Mouse (Mus musculus): ENCODE measurements around the gene Galnt7. TPM values are rescaled to one million over a fixed set of nuclear protein-coding genes. Genes with fewer than 3 reads are reported as not detected.

Gene Galnt7
- polyA plus RNA-seq, 1 experiment from 2014 or later: 25.6 TPM

GRCm38 (mm10) chr8:57637599-57638280 lies 15.1 kb downstream of the Galnt7 start:
- H3K4me3 ChIP-seq (ENCODE audit: low read length): no peak overlapping the region
- H3K27ac ChIP-seq (ENCODE audit: low read depth, low read length): no peak overlapping the region
- H3K9me3 ChIP-seq (ENCODE audit: control insufficient read depth, low read length): no peaks in the 10 kb centered on the region
- H3K4me1 ChIP-seq (ENCODE audit: control insufficient read depth, insufficient read depth, low read length): peaks cover 7% of the 10 kb centered on the region; the same call in 1 of the 2 replicates
- no peaks in the 10 kb centered on the region for H3K27me3 ChIP-seq (ENCODE audit: control insufficient read depth, insufficient read depth, low read length)
- H3K4me2 ChIP-seq (replicated peaks; ENCODE audit: low read depth, low read length): no peak overlapping the region
- 85% methylated on average over 15 of the region's 15 CpGs for WGBS
- ATAC-seq (ENCODE audit: low FRiP score, low TSS enrichment): no peak
- H3K36me3 ChIP-seq (ENCODE audit: control insufficient read depth, insufficient read depth, low read length): no peaks in the 10 kb centered on the region
- no peak overlapping the region for H3K9ac ChIP-seq (ENCODE audit: low read depth, low read length)

GRCm38 (mm10) chr8:57636698-57637097 lies 16.1 kb downstream of the Galnt7 start:
- H3K4me1 ChIP-seq (ENCODE audit: control insufficient read depth, insufficient read depth, low read length): peaks cover 7% of the 10 kb centered on the region; the same call in 1 of the 2 replicates
- no peak overlapping the region for H3K4me2 ChIP-seq (replicated peaks; ENCODE audit: low read depth, low read length)
- no peaks in the 10 kb centered on the region for H3K36me3 ChIP-seq (ENCODE audit: control insufficient read depth, insufficient read depth, low read length)
- WGBS: 42% methylated on average over 11 of the region's 11 CpGs
- H3K27ac ChIP-seq (ENCODE audit: low read depth, low read length): no peak overlapping the region
- no peaks in the 10 kb centered on the region for H3K27me3 ChIP-seq (ENCODE audit: control insufficient read depth, insufficient read depth, low read length)
- H3K4me3 ChIP-seq (ENCODE audit: low read length): no peak overlapping the region
- H3K9ac ChIP-seq (ENCODE audit: low read depth, low read length): no peak overlapping the region
- ATAC-seq (ENCODE audit: low FRiP score, low TSS enrichment): 0 out of 2 replicates have a peak, but pooled peaks have one; percentile 24
- H3K9me3 ChIP-seq (ENCODE audit: control insufficient read depth, low read length): no peaks in the 10 kb centered on the region

- Histone ChIP-seq H3K4me1 (ENCODE audit: control insufficient read depth, insufficient read depth, low read length) (peaks cover 7% of the 10 kb centered on the region; the same call in 1 of the 2 replicates), H3K4me3 (ENCODE audit: low read length) (no peak overlapping the region), H3K27me3 (ENCODE audit: control insufficient read depth, insufficient read depth, low read length) (no peaks in the 10 kb centered on the region), H3K27ac (ENCODE audit: low read depth, low read length) (no peak overlapping the region), H3K36me3 (ENCODE audit: control insufficient read depth, insufficient read depth, low read length) (no peaks in the 10 kb centered on the region), H3K4me2 (replicated peaks; ENCODE audit: low read depth, low read length) (no peak overlapping the region), H3K9me3 (ENCODE audit: control insufficient read depth, low read length) (no peaks in the 10 kb centered on the region), H3K9ac (ENCODE audit: low read depth, low read length) (no peak overlapping the region)
- WGBS: 68% methylated on average over 3 of the region's 3 CpGs
- ATAC-seq (ENCODE audit: low FRiP score, low TSS enrichment): 0 out of 2 replicates have a peak, but pooled peaks have one; percentile 16
Observed at GRCm38 (mm10) chr8:57636281-57636680, 16.6 kb downstream of the Galnt7 start.

- H3K36me3 ChIP-seq (ENCODE audit: control insufficient read depth, insufficient read depth, low read length): no peaks in the 10 kb centered on the region
Observed at GRCm38 (mm10) chr8:57631780-57632179, 21.1 kb downstream of the Galnt7 start.

DNA sequence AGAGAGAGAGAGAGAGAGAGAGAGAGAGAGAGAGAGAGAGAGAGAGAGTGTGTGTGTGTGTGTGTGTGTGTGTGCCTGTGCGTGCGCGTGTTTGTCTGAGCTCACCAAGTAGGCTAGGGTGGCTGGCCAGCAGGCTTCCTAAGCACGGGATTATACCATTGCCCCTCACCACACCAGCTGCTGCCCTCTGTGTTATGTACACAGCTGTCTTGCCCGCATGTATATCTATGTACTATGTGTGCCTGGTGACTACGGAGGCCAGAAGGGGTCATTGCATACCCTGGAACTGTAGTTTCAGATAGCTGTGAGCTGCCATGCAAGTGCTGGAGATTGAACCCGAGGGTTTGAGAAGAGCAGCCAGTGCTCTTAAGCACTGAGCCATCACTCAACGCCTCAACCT lies 22.7 kb downstream of the Galnt7 start:
- no peaks in the 10 kb centered on the region for H3K27me3 ChIP-seq (ENCODE audit: control insufficient read depth, insufficient read depth, low read length)
- ATAC-seq (ENCODE audit: low FRiP score, low TSS enrichment): no peak
- no peaks in the 10 kb centered on the region for H3K36me3 ChIP-seq (ENCODE audit: control insufficient read depth, insufficient read depth, low read length)
- no peak overlapping the region for H3K4me2 ChIP-seq (replicated peaks; ENCODE audit: low read depth, low read length)
- no peaks in the 10 kb centered on the region for H3K9me3 ChIP-seq (ENCODE audit: control insufficient read depth, low read length)
- WGBS: 88% methylated on average over 8 of the region's 8 CpGs
- H3K4me1 ChIP-seq (ENCODE audit: control insufficient read depth, insufficient read depth, low read length): peaks cover 9% of the 10 kb centered on the region; the same call in 1 of the 2 replicates
- no peak overlapping the region for H3K4me3 ChIP-seq (ENCODE audit: low read length)
- no peak overlapping the region for H3K9ac ChIP-seq (ENCODE audit: low read depth, low read length)
- no peak overlapping the region for H3K27ac ChIP-seq (ENCODE audit: low read depth, low read length)

More at GRCm38 (mm10) chr8:57631780-57632179, 21.1 kb downstream of the Galnt7 start:
- H3K4me2 ChIP-seq (replicated peaks; ENCODE audit: low read depth, low read length): no peak overlapping the region
- H3K4me1 ChIP-seq (ENCODE audit: control insufficient read depth, insufficient read depth, low read length): 0 out of 2 replicates have a peak, but pooled peaks cover 4% of the 10 kb centered on the region
- 79% methylated on average over 7 of the region's 7 CpGs for WGBS
- H3K9ac ChIP-seq (ENCODE audit: low read depth, low read length): no peak overlapping the region
- H3K9me3 ChIP-seq (ENCODE audit: control insufficient read depth, low read length): no peaks in the 10 kb centered on the region
- no peak overlapping the region for H3K27ac ChIP-seq (ENCODE audit: low read depth, low read length)
- H3K27me3 ChIP-seq (ENCODE audit: control insufficient read depth, insufficient read depth, low read length): no peaks in the 10 kb centered on the region
- no peak for ATAC-seq (ENCODE audit: low FRiP score, low TSS enrichment)
- no peak overlapping the region for H3K4me3 ChIP-seq (ENCODE audit: low read length)

DNA sequence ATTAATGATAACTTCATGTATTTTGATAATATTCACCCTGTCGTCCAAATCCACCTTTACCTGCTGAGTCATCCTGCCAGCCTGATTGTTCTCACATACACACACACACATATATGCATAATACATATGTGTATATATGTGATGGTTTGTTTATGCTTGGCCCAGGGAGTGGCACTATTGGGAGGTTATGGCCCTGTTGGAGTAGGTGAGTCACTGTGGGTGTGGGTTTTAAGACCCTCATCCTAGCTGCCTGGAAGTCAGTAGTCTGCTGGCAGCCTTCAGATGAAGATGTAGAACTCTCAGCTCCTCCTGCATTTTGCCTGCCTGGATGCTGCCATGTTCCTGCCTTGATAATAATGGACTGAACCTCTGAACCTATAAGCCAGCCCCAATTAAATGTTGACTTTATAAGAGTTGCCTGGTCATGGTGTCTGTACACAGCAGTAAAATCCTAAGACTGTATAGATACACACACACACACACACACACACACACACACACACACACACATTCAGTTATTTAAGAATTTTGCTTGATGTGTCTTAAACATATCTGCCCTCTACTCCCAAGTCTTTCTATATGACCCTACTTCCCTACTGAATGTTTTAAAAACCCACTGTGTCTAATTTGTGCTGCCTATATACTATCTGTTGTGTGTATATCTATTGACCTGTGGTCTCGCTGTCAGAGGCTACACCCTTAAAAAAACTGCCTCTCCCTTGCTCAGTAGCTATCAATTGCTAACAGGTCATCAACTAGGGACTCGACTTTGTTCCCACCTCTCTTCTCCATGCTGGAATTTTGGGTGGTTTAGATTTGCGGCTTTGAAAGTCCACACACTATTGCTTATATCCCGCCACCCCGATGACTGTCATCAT lies 23.8 kb downstream of the Galnt7 start:
- Histone ChIP-seq H3K27me3 (ENCODE audit: control insufficient read depth, insufficient read depth, low read length) (no peaks in the 10 kb centered on the region), H3K4me1 (ENCODE audit: control insufficient read depth, insufficient read depth, low read length) (peaks cover 9% of the 10 kb centered on the region; the same call in 1 of the 2 replicates), H3K27ac (ENCODE audit: low read depth, low read length) (no peak overlapping the region), H3K9me3 (ENCODE audit: control insufficient read depth, low read length) (no peaks in the 10 kb centered on the region), H3K4me2 (replicated peaks; ENCODE audit: low read depth, low read length) (no peak overlapping the region), H3K9ac (ENCODE audit: low read depth, low read length) (no peak overlapping the region), H3K36me3 (ENCODE audit: control insufficient read depth, insufficient read depth, low read length) (no peaks in the 10 kb centered on the region), H3K4me3 (ENCODE audit: low read length) (no peak overlapping the region)
- 83% methylated on average over 6 of the region's 6 CpGs for WGBS
- ATAC-seq (ENCODE audit: low FRiP score, low TSS enrichment): no peak

GRCm38 (mm10) chr8:57627946-57628786 lies 24.7 kb downstream of the Galnt7 start:
- WGBS: 55% methylated on average over 5 of the region's 5 CpGs
- Histone ChIP-seq H3K9me3 (ENCODE audit: control insufficient read depth, low read length) (no peaks in the 10 kb centered on the region), H3K4me3 (ENCODE audit: low read length) (no peak overlapping the region), H3K36me3 (ENCODE audit: control insufficient read depth, insufficient read depth, low read length) (no peaks in the 10 kb centered on the region), H3K4me2 (replicated peaks; ENCODE audit: low read depth, low read length) (no peak overlapping the region), H3K27me3 (ENCODE audit: control insufficient read depth, insufficient read depth, low read length) (no peaks in the 10 kb centered on the region), H3K27ac (ENCODE audit: low read depth, low read length) (no peak overlapping the region), H3K4me1 (ENCODE audit: control insufficient read depth, insufficient read depth, low read length) (peaks cover 9% of the 10 kb centered on the region; the same call in 1 of the 2 replicates), H3K9ac (ENCODE audit: low read depth, low read length) (no peak overlapping the region)
- ATAC-seq (ENCODE audit: low FRiP score, low TSS enrichment): no peak

DNA sequence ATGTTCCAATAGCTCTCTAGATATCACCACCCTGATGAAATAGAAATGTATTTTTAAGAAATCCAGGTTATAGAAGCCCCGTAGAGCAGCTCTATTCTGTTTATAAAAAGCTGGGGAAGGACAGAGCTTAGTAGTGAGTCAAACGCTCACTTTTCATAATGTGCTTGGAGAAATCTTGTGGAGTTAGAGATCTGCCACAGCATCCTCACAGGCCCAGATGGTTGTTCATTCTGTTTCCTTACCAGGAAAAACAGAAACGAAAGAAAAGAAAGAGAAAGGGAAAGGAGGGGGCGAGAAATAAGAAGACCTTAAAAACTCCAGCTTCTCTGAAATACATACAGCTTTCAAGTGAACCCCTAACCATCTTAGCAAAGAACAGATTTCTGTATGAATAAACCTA lies 28.9 kb downstream of the Galnt7 start:
- peaks cover 9% of the 10 kb centered on the region; the same call in 1 of the 2 replicates for H3K4me1 ChIP-seq (ENCODE audit: control insufficient read depth, insufficient read depth, low read length)

More for the DNA sequence above, 28.9 kb downstream of the Galnt7 start:
- H3K9me3 ChIP-seq (ENCODE audit: control insufficient read depth, low read length): no peaks in the 10 kb centered on the region
- WGBS: 93% methylated on average over 4 of the region's 4 CpGs
- H3K9ac ChIP-seq (ENCODE audit: low read depth, low read length): no peak overlapping the region
- no peak overlapping the region for H3K4me2 ChIP-seq (replicated peaks; ENCODE audit: low read depth, low read length)
- no peaks in the 10 kb centered on the region for H3K36me3 ChIP-seq (ENCODE audit: control insufficient read depth, insufficient read depth, low read length)
- H3K27ac ChIP-seq (ENCODE audit: low read depth, low read length): no peak overlapping the region
- no peak for ATAC-seq (ENCODE audit: low FRiP score, low TSS enrichment)
- H3K4me3 ChIP-seq (ENCODE audit: low read length): no peak overlapping the region
- H3K27me3 ChIP-seq (ENCODE audit: control insufficient read depth, insufficient read depth, low read length): no peaks in the 10 kb centered on the region
